Mouse (Mus musculus): ENCODE data around the gene Cecr2. TPM values are rescaled to one million over a fixed set of nuclear protein-coding genes. Genes with fewer than 3 reads are reported as not detected.
A peak's percentile ranks its signal among the peaks of the same experiment; 100 is the strongest.

The Cecr2 gene
- polyA plus RNA-seq, 1 experiment from 2014 or later: 5.0 TPM

GRCm38 (mm10) chr6:120771366-120771765 lies 105.2 kb downstream of the Cecr2 start:
- no peak overlapping the region for H3K27ac ChIP-seq (ENCODE audit: low read depth)
- no peak for DNase-seq
- H3K9me3 ChIP-seq (ENCODE audit: low read length): no peaks in the 10 kb centered on the region
- WGBS (ENCODE audit: insufficient replicate concordance): 23% methylated on average over 1 of the region's 1 CpGs
- H3K4me3 ChIP-seq (ENCODE audit: low read depth, low read length): no peak overlapping the region
- TF ChIP-seq CTCF (IDR thresholded peaks at IDR 0.05; ENCODE audit: low read depth): peak; percentile 31
- no peak for TF ChIP-seq EP300 (IDR thresholded peaks at IDR 0.05; ENCODE audit: low read depth)
- H3K36me3 ChIP-seq (replicated peaks; ENCODE audit: insufficient read depth, low read length): peaks cover 7% of the 10 kb centered on the region; the same call in 1 of the 2 replicates
- H3K4me1 ChIP-seq (ENCODE audit: insufficient read depth): no peaks in the 10 kb centered on the region
- H3K4me2 ChIP-seq (ENCODE audit: low read depth, low read length): no peak overlapping the region
- H3K9ac ChIP-seq (replicated peaks): no peak overlapping the region
- no peak for ATAC-seq
- no peaks in the 10 kb centered on the region for H3K27me3 ChIP-seq (ENCODE audit: insufficient read depth, low read length)

GRCm38 (mm10) chr6:120772025-120772424 lies 105.9 kb downstream of the Cecr2 start:
- TF ChIP-seq CTCF (IDR thresholded peaks at IDR 0.05; ENCODE audit: low read depth) (no peak), EP300 (IDR thresholded peaks at IDR 0.05; ENCODE audit: low read depth) (no peak)
- Histone ChIP-seq H3K9ac (replicated peaks) (no peak overlapping the region), H3K4me2 (ENCODE audit: low read depth, low read length) (no peak overlapping the region), H3K9me3 (ENCODE audit: low read length) (no peaks in the 10 kb centered on the region), H3K4me1 (ENCODE audit: insufficient read depth) (no peaks in the 10 kb centered on the region), H3K4me3 (ENCODE audit: low read depth, low read length) (no peak overlapping the region), H3K27ac (ENCODE audit: low read depth) (no peak overlapping the region), H3K27me3 (ENCODE audit: insufficient read depth, low read length) (no peaks in the 10 kb centered on the region), H3K36me3 (replicated peaks; ENCODE audit: insufficient read depth, low read length) (peaks cover 6% of the 10 kb centered on the region; the same call in 1 of the 2 replicates)
- DNase-seq (no peak), ATAC-seq (no peak)

GRCm38 (mm10) chr6:120773149-120773628 lies 107.0 kb downstream of the Cecr2 start, which contains the start of gene Slc25a18:
Gene Slc25a18, plus strand, starts transcription at chr6:120773578.
- Histone ChIP-seq H3K27me3 (ENCODE audit: insufficient read depth, low read length) (no peaks in the 10 kb centered on the region), H3K9me3 (ENCODE audit: low read length) (no peaks in the 10 kb centered on the region), H3K4me3 (ENCODE audit: low read depth, low read length) (no peak within 1 kb of the TSS), H3K4me1 (ENCODE audit: insufficient read depth) (no peaks in the 10 kb centered on the region), H3K27ac (ENCODE audit: low read depth) (no peak within 1 kb of the TSS), H3K9ac (replicated peaks) (no peak within 1 kb of the TSS), H3K36me3 (replicated peaks; ENCODE audit: insufficient read depth, low read length) (peaks cover 4% of the 10 kb centered on the region; the same call in 1 of the 2 replicates), H3K4me2 (ENCODE audit: low read depth, low read length) (no peak within 1 kb of the TSS)
- ATAC-seq (no peak), DNase-seq (no peak)
- no peak for TF ChIP-seq EP300 (IDR thresholded peaks at IDR 0.05; ENCODE audit: low read depth)
- TF ChIP-seq CTCF (IDR thresholded peaks at IDR 0.05; ENCODE audit: low read depth): no peak
- whole genome bisulfite sequencing (ENCODE audit: insufficient replicate concordance): 72% methylated on average over 5 of the region's 5 CpGs

- no peak overlapping the region for H3K4me2 ChIP-seq (ENCODE audit: low read depth, low read length)
- DNase-seq (no peak), ATAC-seq (no peak)
- 87% methylated on average over 6 of the region's 6 CpGs for WGBS (ENCODE audit: insufficient replicate concordance)
- H3K4me1 ChIP-seq (ENCODE audit: insufficient read depth): no peaks in the 10 kb centered on the region
- peaks cover 4% of the 10 kb centered on the region; the same call in 1 of the 2 replicates for H3K36me3 ChIP-seq (replicated peaks; ENCODE audit: insufficient read depth, low read length)
- TF ChIP-seq CTCF (IDR thresholded peaks at IDR 0.05; ENCODE audit: low read depth) (no peak), EP300 (IDR thresholded peaks at IDR 0.05; ENCODE audit: low read depth) (no peak)
- H3K4me3 ChIP-seq (ENCODE audit: low read depth, low read length): no peak overlapping the region
- no peak overlapping the region for H3K27ac ChIP-seq (ENCODE audit: low read depth)
- no peaks in the 10 kb centered on the region for H3K27me3 ChIP-seq (ENCODE audit: insufficient read depth, low read length)
- H3K9ac ChIP-seq (replicated peaks): no peak overlapping the region
- no peaks in the 10 kb centered on the region for H3K9me3 ChIP-seq (ENCODE audit: low read length)
Observed at GRCm38 (mm10) chr6:120773763-120774162, 107.6 kb downstream of the Cecr2 start.

GRCm38 (mm10) chr6:120776286-120776685 lies 110.1 kb downstream of the Cecr2 start:
- no peak for DNase-seq
- no peak overlapping the region for H3K4me2 ChIP-seq (ENCODE audit: low read depth, low read length)
- H3K27ac ChIP-seq (ENCODE audit: low read depth): no peak overlapping the region
- 65% methylated on average over 3 of the region's 3 CpGs for WGBS (ENCODE audit: insufficient replicate concordance)
- peaks cover 2% of the 10 kb centered on the region; the same call in 1 of the 2 replicates for H3K36me3 ChIP-seq (replicated peaks; ENCODE audit: insufficient read depth, low read length)
- TF ChIP-seq EP300 (IDR thresholded peaks at IDR 0.05; ENCODE audit: low read depth): no peak
- no peak for TF ChIP-seq CTCF (IDR thresholded peaks at IDR 0.05; ENCODE audit: low read depth)
- H3K9ac ChIP-seq (replicated peaks): no peak overlapping the region
- H3K27me3 ChIP-seq (ENCODE audit: insufficient read depth, low read length): no peaks in the 10 kb centered on the region
- no peaks in the 10 kb centered on the region for H3K9me3 ChIP-seq (ENCODE audit: low read length)
- no peaks in the 10 kb centered on the region; the same call in 1 of the 2 replicates for H3K4me1 ChIP-seq (ENCODE audit: insufficient read depth)
- no peak overlapping the region for H3K4me3 ChIP-seq (ENCODE audit: low read depth, low read length)
- no peak for ATAC-seq

- DNase-seq (no peak), ATAC-seq (peak; percentile 50)
- H3K9ac ChIP-seq (replicated peaks): no peak overlapping the region
- no peaks in the 10 kb centered on the region; the same call in 1 of the 2 replicates for H3K4me1 ChIP-seq (ENCODE audit: insufficient read depth)
- H3K4me3 ChIP-seq (ENCODE audit: low read depth, low read length): no peak overlapping the region
- TF ChIP-seq CTCF (IDR thresholded peaks at IDR 0.05; ENCODE audit: low read depth) (no peak), EP300 (IDR thresholded peaks at IDR 0.05; ENCODE audit: low read depth) (no peak)
- no peaks in the 10 kb centered on the region for H3K36me3 ChIP-seq (replicated peaks; ENCODE audit: insufficient read depth, low read length)
- H3K4me2 ChIP-seq (ENCODE audit: low read depth, low read length): no peak overlapping the region
- 77% methylated on average over 9 of the region's 9 CpGs for WGBS (ENCODE audit: insufficient replicate concordance)
- no peaks in the 10 kb centered on the region for H3K27me3 ChIP-seq (ENCODE audit: insufficient read depth, low read length)
- H3K9me3 ChIP-seq (ENCODE audit: low read length): no peaks in the 10 kb centered on the region
- H3K27ac ChIP-seq (ENCODE audit: low read depth): no peak overlapping the region
Observed at GRCm38 (mm10) chr6:120777533-120777932, 111.4 kb downstream of the Cecr2 start.

Measured in liver, postnatal 0 days (tissue).